Mouse (Mus musculus): ENCODE data around the gene Coq9.

The Coq9 gene

DNA sequence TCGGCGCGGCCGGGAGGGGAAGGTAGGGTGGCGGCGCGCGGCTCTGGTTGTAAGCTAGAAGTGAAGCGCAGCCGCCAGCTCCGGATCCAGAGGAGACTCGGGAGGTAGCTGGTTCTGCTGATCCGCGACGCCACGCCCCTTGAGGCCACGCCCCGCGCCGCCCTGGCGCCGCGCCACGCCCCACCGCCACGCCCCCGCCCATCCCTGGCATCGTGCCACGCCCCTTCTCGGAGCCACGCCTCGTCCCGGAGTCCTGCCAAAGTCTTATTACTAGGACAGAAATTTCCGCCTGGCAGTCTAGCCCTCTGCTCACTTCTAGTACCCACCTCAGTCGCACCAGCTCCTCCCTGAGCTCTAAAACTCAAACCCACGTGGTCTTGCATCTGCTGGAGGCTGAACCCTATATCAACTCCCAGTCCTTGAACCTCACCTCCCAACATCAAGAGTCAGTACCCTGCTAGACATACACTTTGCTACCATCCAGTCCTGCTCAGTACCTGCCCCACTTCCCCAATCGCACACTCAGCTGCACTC is 38.1 kb downstream of the Coq9 start, which contains the start of gene Dok4:
Gene Dok4 (minus strand): TSS at position 134 of the 534 bp plus-strand sequence.
- no peak for TF ChIP-seq NANOG (IDR thresholded peaks at IDR 0.05; ENCODE audit: borderline replicate concordance, low read length)
- TF ChIP-seq CTCF (conservative IDR thresholded peaks at IDR 0.05; ENCODE audit: low read length) = no peak
- no peak for TF ChIP-seq POU5F1 (IDR thresholded peaks at IDR 0.05; ENCODE audit: borderline replicate concordance, low read length)
- H3K4me1 ChIP-seq (replicated peaks; ENCODE audit: low read depth, low read length) = peaks cover 34% of the 10 kb centered on the region
- H3K4me3 ChIP-seq (replicated peaks; ENCODE audit: low read length) = peak within 1 kb of the TSS; percentile 81
- no peaks in the 10 kb centered on the region for H3K9me3 ChIP-seq (ENCODE audit: low read length)
- H3K27me3 ChIP-seq (ENCODE audit: insufficient read depth, low read length) = peaks cover 21% of the 10 kb centered on the region
- H3K36me3 ChIP-seq (ENCODE audit: insufficient read depth, low read length) = no peaks in the 10 kb centered on the region

DNA sequence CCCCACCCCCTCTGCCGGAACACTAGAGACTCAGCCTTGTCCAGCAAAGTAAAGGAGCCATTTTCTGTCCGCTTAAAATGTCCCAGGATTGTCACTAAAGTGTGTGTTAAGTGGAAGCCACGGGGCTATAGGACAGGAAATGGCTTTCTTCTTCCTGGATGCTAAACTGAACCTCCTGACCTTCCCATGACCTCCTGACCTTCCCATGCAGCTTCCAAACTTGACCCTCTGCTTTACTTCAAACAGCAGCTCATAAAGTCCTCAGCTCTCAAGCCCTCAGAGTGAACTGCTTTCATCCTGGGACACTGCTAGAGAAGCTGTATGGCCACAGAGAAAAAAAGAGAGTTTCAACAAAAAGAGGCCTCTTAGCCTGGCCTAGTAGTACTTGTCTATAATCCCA is 38.7 kb downstream of the Coq9 start:
- Histone ChIP-seq H3K27me3 (ENCODE audit: insufficient read depth, low read length) (peaks cover 21% of the 10 kb centered on the region), H3K36me3 (ENCODE audit: insufficient read depth, low read length) (no peaks in the 10 kb centered on the region), H3K9me3 (ENCODE audit: low read length) (no peaks in the 10 kb centered on the region), H3K4me3 (replicated peaks; ENCODE audit: low read length) (peak overlapping the region; percentile 81), H3K4me1 (replicated peaks; ENCODE audit: low read depth, low read length) (peaks cover 29% of the 10 kb centered on the region)
- TF ChIP-seq POU5F1 (IDR thresholded peaks at IDR 0.05; ENCODE audit: borderline replicate concordance, low read length) (no peak), NANOG (IDR thresholded peaks at IDR 0.05; ENCODE audit: borderline replicate concordance, low read length) (no peak), CTCF (conservative IDR thresholded peaks at IDR 0.05; ENCODE audit: low read length) (no peak)

DNA sequence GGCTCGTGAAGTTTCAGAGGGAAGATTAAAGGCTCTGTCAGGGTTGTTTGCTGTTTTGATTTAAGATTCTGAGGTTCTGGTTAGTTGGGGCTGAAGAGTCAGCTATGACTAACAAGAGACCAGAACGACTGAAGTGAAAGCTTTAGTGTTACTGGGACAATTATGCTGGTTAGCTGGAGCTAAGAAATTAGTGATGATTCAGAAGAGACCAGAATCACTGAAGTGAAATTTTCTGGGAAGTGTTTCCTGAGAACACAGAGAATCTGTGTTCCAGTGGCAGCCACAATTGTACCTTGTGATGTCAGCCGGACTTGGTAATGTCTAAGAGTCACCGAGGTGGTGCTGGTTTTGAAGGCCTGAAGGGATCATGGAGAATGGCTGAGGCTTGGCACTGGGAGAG is 42.6 kb downstream of the Coq9 start:
- Histone ChIP-seq H3K36me3 (ENCODE audit: insufficient read depth, low read length) (no peaks in the 10 kb centered on the region), H3K4me1 (replicated peaks; ENCODE audit: low read depth, low read length) (peaks cover 9% of the 10 kb centered on the region), H3K9me3 (ENCODE audit: low read length) (no peaks in the 10 kb centered on the region), H3K27me3 (ENCODE audit: insufficient read depth, low read length) (peaks cover 1% of the 10 kb centered on the region), H3K4me3 (replicated peaks; ENCODE audit: low read length) (no peak overlapping the region)
- TF ChIP-seq CTCF (conservative IDR thresholded peaks at IDR 0.05; ENCODE audit: low read length) (no peak), POU5F1 (IDR thresholded peaks at IDR 0.05; ENCODE audit: borderline replicate concordance, low read length) (no peak), NANOG (IDR thresholded peaks at IDR 0.05; ENCODE audit: borderline replicate concordance, low read length) (no peak)

DNA sequence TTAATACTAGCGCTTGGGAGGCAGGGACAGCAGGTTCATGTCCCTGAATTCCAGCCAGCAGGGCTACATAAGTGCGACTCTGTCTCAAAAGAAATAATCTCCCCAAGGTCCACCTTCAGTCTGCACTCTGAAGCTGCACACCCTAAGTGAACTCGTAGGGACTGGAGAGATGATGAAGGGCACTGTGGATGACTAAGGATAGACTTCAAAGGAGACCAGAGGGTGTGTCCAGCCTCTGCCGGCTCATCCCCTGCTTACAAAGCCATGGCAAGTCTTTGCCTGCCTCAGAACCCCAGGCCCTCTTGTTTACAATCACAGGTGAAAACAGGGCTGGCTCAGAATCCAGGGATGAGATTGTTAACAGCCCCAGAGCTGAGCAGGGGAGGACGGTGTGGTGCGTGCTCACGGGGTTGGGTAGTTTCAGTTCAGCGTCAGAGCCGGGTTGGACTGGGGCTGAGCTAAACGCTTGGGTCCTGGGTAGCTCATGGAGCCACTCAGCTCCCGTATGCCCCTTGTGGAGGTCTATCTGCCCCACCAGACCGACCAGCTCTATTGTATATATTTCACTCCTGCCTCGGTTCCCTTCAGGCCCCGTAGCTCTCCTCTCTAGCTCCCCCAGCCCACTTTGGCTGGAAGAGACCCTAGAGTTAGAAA is 50.4 kb downstream of the Coq9 start:
- no peak overlapping the region for H3K4me3 ChIP-seq (replicated peaks; ENCODE audit: low read length)
- TF ChIP-seq CTCF (conservative IDR thresholded peaks at IDR 0.05; ENCODE audit: low read length) = no peak
- H3K9me3 ChIP-seq (ENCODE audit: low read length) = peaks cover 9% of the 10 kb centered on the region
- peaks cover 9% of the 10 kb centered on the region for H3K27me3 ChIP-seq (ENCODE audit: insufficient read depth, low read length)
- no peaks in the 10 kb centered on the region for H3K36me3 ChIP-seq (ENCODE audit: insufficient read depth, low read length)
- no peaks in the 10 kb centered on the region for H3K4me1 ChIP-seq (replicated peaks; ENCODE audit: low read depth, low read length)

DNA sequence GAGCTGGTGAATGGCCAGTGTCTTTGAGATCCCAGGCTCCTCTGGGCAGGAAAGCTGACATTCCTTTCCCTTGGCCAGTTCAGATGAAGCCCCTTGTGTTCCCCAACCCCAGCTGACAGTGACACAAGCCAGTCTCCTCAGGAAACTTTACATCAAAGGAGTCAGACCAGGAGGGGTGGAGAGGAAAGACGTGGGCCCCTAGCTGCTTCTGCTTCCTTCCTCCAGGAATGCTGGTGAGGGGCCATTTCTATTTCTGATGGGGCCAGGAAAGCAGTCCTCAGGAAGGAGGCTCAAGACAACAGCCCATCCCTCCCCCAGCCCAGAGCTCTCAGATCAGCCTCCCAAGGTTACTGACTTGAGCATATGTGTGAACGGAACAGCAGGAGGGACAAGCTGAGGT is 54.8 kb downstream of the Coq9 start:
- Histone ChIP-seq H3K4me1 (replicated peaks; ENCODE audit: low read depth, low read length) (peaks cover 23% of the 10 kb centered on the region), H3K9me3 (ENCODE audit: low read length) (no peaks in the 10 kb centered on the region), H3K4me3 (replicated peaks; ENCODE audit: low read length) (no peak overlapping the region), H3K36me3 (ENCODE audit: insufficient read depth, low read length) (no peaks in the 10 kb centered on the region), H3K27me3 (ENCODE audit: insufficient read depth, low read length) (peaks cover 9% of the 10 kb centered on the region)
- TF ChIP-seq CTCF (conservative IDR thresholded peaks at IDR 0.05; ENCODE audit: low read length) = no peak
- no peak for TF ChIP-seq NANOG (IDR thresholded peaks at IDR 0.05; ENCODE audit: borderline replicate concordance, low read length)
- TF ChIP-seq POU5F1 (IDR thresholded peaks at IDR 0.05; ENCODE audit: borderline replicate concordance, low read length) = no peak

DNA sequence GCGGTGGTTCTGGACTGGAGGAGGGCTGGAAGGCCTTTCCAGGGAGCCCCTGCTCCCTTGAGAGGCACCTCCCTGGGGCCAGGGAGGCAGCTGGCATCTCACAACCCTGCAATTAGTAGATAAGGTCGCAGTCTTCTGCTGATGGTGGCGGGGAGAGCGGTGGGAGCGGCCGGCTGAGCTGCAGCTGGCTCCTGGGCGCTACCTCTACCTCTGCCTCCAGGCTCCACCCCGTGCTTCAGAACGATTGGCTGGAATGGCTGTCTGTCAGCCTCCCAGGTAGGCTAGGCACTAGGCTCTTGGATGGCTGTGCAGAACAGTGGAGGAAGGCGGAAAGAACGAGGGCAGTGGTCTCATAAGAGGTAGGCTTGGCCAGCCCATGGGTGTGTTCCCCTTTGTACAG is 61.1 kb downstream of the Coq9 start:
- TF ChIP-seq POU5F1 (IDR thresholded peaks at IDR 0.05; ENCODE audit: borderline replicate concordance, low read length) (no peak), CTCF (conservative IDR thresholded peaks at IDR 0.05; ENCODE audit: low read length) (no peak), NANOG (IDR thresholded peaks at IDR 0.05; ENCODE audit: borderline replicate concordance, low read length) (no peak)
- no peaks in the 10 kb centered on the region for H3K9me3 ChIP-seq (ENCODE audit: low read length)
- H3K36me3 ChIP-seq (ENCODE audit: insufficient read depth, low read length) = peaks cover 17% of the 10 kb centered on the region
- peaks cover 84% of the 10 kb centered on the region for H3K4me1 ChIP-seq (replicated peaks; ENCODE audit: low read depth, low read length)
- H3K27me3 ChIP-seq (ENCODE audit: insufficient read depth, low read length) = no peaks in the 10 kb centered on the region; the same call in 1 of the 2 replicates
- H3K4me3 ChIP-seq (replicated peaks; ENCODE audit: low read length) = peak overlapping the region; percentile 70

DNA sequence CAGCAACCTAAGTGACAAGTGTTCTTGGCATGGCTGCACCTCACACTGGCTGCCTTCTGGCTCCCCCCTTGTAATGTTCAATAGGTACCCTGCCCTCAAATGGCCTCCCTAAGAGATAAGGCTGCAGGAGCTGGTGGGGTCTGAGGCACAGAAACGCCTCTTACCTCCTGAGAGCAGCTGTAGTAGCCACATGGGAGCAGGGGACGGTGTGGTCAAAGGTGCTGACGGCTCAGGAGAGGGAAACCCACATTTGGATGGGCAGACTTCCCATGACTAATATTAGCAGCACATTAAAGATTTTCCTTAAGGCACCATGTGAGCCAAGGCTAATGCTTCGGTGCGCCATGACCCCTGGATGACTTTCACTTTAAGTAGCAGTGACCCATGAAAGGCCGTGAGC is 62.5 kb downstream of the Coq9 start:
- H3K4me3 ChIP-seq (replicated peaks; ENCODE audit: low read length) = no peak overlapping the region
- no peaks in the 10 kb centered on the region; the same call in 1 of the 2 replicates for H3K27me3 ChIP-seq (ENCODE audit: insufficient read depth, low read length)
- TF ChIP-seq NANOG (IDR thresholded peaks at IDR 0.05; ENCODE audit: borderline replicate concordance, low read length) (no peak), POU5F1 (IDR thresholded peaks at IDR 0.05; ENCODE audit: borderline replicate concordance, low read length) (no peak), CTCF (conservative IDR thresholded peaks at IDR 0.05; ENCODE audit: low read length) (no peak)
- H3K9me3 ChIP-seq (ENCODE audit: low read length) = no peaks in the 10 kb centered on the region
- peaks cover 89% of the 10 kb centered on the region for H3K4me1 ChIP-seq (replicated peaks; ENCODE audit: low read depth, low read length)
- H3K36me3 ChIP-seq (ENCODE audit: insufficient read depth, low read length) = peaks cover 31% of the 10 kb centered on the region

DNA sequence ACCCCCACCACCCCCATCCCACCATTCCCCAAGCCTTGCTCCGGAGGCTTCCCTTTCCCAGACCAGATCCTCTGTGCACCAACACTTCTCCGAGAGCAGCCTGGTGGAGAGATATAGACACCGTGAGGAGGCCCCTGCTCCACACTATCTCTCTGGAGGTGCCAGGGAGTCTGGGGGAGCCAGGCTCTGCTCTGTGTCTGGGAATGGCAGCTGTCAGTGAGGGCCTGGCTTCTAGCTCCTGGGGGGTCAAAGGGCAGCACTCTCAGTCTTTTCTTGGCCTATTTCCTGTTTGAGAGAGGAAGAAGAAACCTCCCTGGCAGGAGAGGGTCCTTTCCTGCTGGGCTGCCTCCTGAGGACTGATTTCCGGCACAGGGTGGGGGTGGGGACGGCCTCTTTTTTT is 62.9 kb downstream of the Coq9 start:
- no peaks in the 10 kb centered on the region; the same call in 1 of the 2 replicates for H3K27me3 ChIP-seq (ENCODE audit: insufficient read depth, low read length)
- no peaks in the 10 kb centered on the region for H3K9me3 ChIP-seq (ENCODE audit: low read length)
- TF ChIP-seq POU5F1 (IDR thresholded peaks at IDR 0.05; ENCODE audit: borderline replicate concordance, low read length) (no peak), NANOG (IDR thresholded peaks at IDR 0.05; ENCODE audit: borderline replicate concordance, low read length) (no peak), CTCF (conservative IDR thresholded peaks at IDR 0.05; ENCODE audit: low read length) (no peak)
- H3K4me3 ChIP-seq (replicated peaks; ENCODE audit: low read length) = peak overlapping the region; percentile 50
- H3K36me3 ChIP-seq (ENCODE audit: insufficient read depth, low read length) = peaks cover 35% of the 10 kb centered on the region
- peaks cover 88% of the 10 kb centered on the region for H3K4me1 ChIP-seq (replicated peaks; ENCODE audit: low read depth, low read length)

DNA sequence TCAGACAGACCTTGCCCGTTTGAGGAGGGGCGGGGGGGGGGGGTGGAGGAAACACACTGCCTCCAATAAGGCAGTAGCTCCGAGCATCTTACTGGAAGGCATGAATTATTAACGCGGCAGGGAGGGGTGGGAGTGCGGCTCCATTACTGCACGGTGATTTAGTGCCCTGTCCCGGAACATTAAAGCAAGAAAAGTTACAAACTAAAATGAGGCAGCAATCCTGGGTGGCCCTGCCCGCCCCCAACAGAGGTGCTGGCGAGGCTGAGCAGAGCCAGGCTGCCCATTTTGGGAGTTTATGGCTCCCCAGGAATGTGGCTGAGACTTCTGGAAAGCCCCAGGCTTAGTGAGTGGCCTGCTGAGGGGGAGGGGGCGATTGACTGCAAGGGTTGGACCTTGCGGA is 65.6 kb downstream of the Coq9 start:
- Histone ChIP-seq H3K27me3 (ENCODE audit: insufficient read depth, low read length) (no peaks in the 10 kb centered on the region), H3K9me3 (ENCODE audit: low read length) (no peaks in the 10 kb centered on the region), H3K4me1 (replicated peaks; ENCODE audit: low read depth, low read length) (peaks cover 84% of the 10 kb centered on the region), H3K4me3 (replicated peaks; ENCODE audit: low read length) (0 out of 2 replicates have a peak overlapping the region, but pooled peaks have one; percentile 29), H3K36me3 (ENCODE audit: insufficient read depth, low read length) (peaks cover 60% of the 10 kb centered on the region)
- TF ChIP-seq POU5F1 (IDR thresholded peaks at IDR 0.05; ENCODE audit: borderline replicate concordance, low read length) = no peak
- no peak for TF ChIP-seq NANOG (IDR thresholded peaks at IDR 0.05; ENCODE audit: borderline replicate concordance, low read length)
- TF ChIP-seq CTCF (conservative IDR thresholded peaks at IDR 0.05; ENCODE audit: low read length) = no peak
